Mouse (Mus musculus): ENCODE data around the gene Tspan10. TPM values are rescaled to one million over a fixed set of nuclear protein-coding genes. Genes with fewer than 3 reads are reported as not detected.
A peak's percentile ranks its signal among the peaks of the same experiment; 100 is the strongest.

Tspan10 gene
- total and polyA plus RNA-seq, 3 experiments = 0.29 to 0.65 TPM; not detected in 1

- no peak for TF ChIP-seq NRF1 (IDR thresholded peaks at IDR 0.05; ENCODE audit: insufficient read depth, low read depth, low read length, poor library complexity, severe bottlenecking)
Measured at GRCm38 (mm10) chr11:120489054-120489761, 46.8 kb downstream of the Tspan10 start (continued).

GRCm38 (mm10) chr11:120490291-120491046 is 48.0 kb downstream of the Tspan10 start:
- Histone ChIP-seq H3K36me3 (ENCODE audit: control insufficient read depth in 1 of 2, insufficient read depth in 2 of 2, low read length in 2 of 2) (peaks cover 7 to 21% of the 10 kb centered on the region in 2 experiments), H3K4me3 (ENCODE audit: control insufficient read depth in 1 of 2, insufficient read depth in 1 of 2, low read depth in 2 of 2, low read length in 2 of 2) (no peak overlapping the region), H3K4me1 (ENCODE audit: control insufficient read depth in 1 of 2, insufficient read depth in 2 of 2, low read length in 2 of 2) (peaks cover 3 to 26% of the 10 kb centered on the region in 2 experiments; a peak in 3 of 4 replicates), H3K9me3 (replicated peaks; ENCODE audit: insufficient read depth, low read length) (no peaks in the 10 kb centered on the region), H3K27me3 (ENCODE audit: control insufficient read depth in 1 of 2, insufficient read depth in 2 of 2, low read length in 2 of 2) (no peaks in the 10 kb centered on the region), H3K27ac (ENCODE audit: control insufficient read depth, low read depth, low read length) (no peak overlapping the region; the same call in 1 of the 2 replicates), H3K79me2 (ENCODE audit: control insufficient read depth, insufficient read depth, low read length, poor library complexity) (peaks cover 37% of the 10 kb centered on the region), H3K9ac (ENCODE audit: control insufficient read depth, low read depth, low read length, poor library complexity, severe bottlenecking) (peak overlapping the region; percentile 68)
- DNase-seq (ENCODE audit: low read depth, low spot score) = peak; percentile 54
- TF ChIP-seq CTCF (IDR thresholded peaks at IDR 0.05 in 2 of 3, conservative IDR thresholded peaks at IDR 0.05 in 1 of 3; ENCODE audit: control insufficient read depth in 1 of 3, insufficient read depth in 1 of 3, low read depth in 2 of 3, low read length in 3 of 3, poor library complexity in 1 of 3, severe bottlenecking in 1 of 3) (peak in 1 of 3 experiments; percentile 26; a peak in 2 of 6 replicates), POLR2AphosphoS2 (IDR thresholded peaks at IDR 0.05; ENCODE audit: low read length) (peak; percentile 86), ZMIZ1 (IDR thresholded peaks at IDR 0.05; ENCODE audit: low read depth, low read length) (peak; percentile 77; the same call in 1 of the 2 replicates), ZKSCAN1 (IDR thresholded peaks at IDR 0.05; ENCODE audit: low read depth, low read length) (no peak), POLR2A (IDR thresholded peaks at IDR 0.05; ENCODE audit: control insufficient read depth in 1 of 2, insufficient read depth in 1 of 2, low read depth in 1 of 2, low read length in 2 of 2, poor library complexity in 1 of 2) (peak; percentile 16 to 55; a peak in 3 of 4 replicates), SMC3 (IDR thresholded peaks at IDR 0.05; ENCODE audit: low read depth, low read length) (peak; percentile 6; the same call in 1 of the 2 replicates), MYB (IDR thresholded peaks at IDR 0.05; ENCODE audit: low read depth, low read length) (no peak)

- no peaks in the 10 kb centered on the region for H3K9me3 ChIP-seq (replicated peaks; ENCODE audit: insufficient read depth, low read length)
- no peaks in the 10 kb centered on the region for H3K27me3 ChIP-seq (ENCODE audit: control insufficient read depth in 1 of 2, insufficient read depth in 2 of 2, low read length in 2 of 2)
- DNase-seq (ENCODE audit: low read depth, low spot score) = peak; percentile 93
- H3K36me3 ChIP-seq (ENCODE audit: control insufficient read depth in 1 of 2, insufficient read depth in 2 of 2, low read length in 2 of 2) = peaks cover 3 to 14% of the 10 kb centered on the region in 2 experiments; a peak in 3 of 4 replicates
- peak within 1 kb of the TSS; percentile 63 to 80 for H3K4me3 ChIP-seq (ENCODE audit: control insufficient read depth in 1 of 2, insufficient read depth in 1 of 2, low read depth in 2 of 2, low read length in 2 of 2)
- peaks cover 0 to 20% of the 10 kb centered on the region in 2 experiments; a peak in 2 of 4 replicates for H3K4me1 ChIP-seq (ENCODE audit: control insufficient read depth in 1 of 2, insufficient read depth in 2 of 2, low read length in 2 of 2)
- H3K9ac ChIP-seq (ENCODE audit: control insufficient read depth, low read depth, low read length, poor library complexity, severe bottlenecking) = peak within 1 kb of the TSS; percentile 87
- H3K27ac ChIP-seq (ENCODE audit: control insufficient read depth, low read depth, low read length) = peak within 1 kb of the TSS; percentile 54
- peaks cover 28% of the 10 kb centered on the region for H3K79me2 ChIP-seq (ENCODE audit: control insufficient read depth, insufficient read depth, low read length, poor library complexity)
- peak; percentile 63; the same call in 1 of the 2 replicates for TF ChIP-seq MXI1 (IDR thresholded peaks at IDR 0.05; ENCODE audit: low read depth, low read length)
- TF ChIP-seq MAFK (IDR thresholded peaks at IDR 0.05; ENCODE audit: borderline replicate concordance, low read depth, low read length) = no peak
- TF ChIP-seq UBTF (IDR thresholded peaks at IDR 0.05; ENCODE audit: borderline replicate concordance, insufficient read depth, low read depth, low read length) = 0 out of 2 replicates have a peak, but pooled peaks have one; percentile 43
- peak; percentile 82 for TF ChIP-seq NRF1 (IDR thresholded peaks at IDR 0.05; ENCODE audit: insufficient read depth, low read depth, low read length, poor library complexity, severe bottlenecking)
- no peak; the same call in 1 of the 2 replicates for TF ChIP-seq MAZ (IDR thresholded peaks at IDR 0.05; ENCODE audit: low read depth, low read length)
- peak; percentile 56 for TF ChIP-seq TCF12 (IDR thresholded peaks at IDR 0.05; ENCODE audit: low read depth, low read length)
- TF ChIP-seq USF1 (IDR thresholded peaks at IDR 0.05; ENCODE audit: low read depth, low read length) = peak; percentile 61
- TF ChIP-seq TBP (IDR thresholded peaks at IDR 0.05; ENCODE audit: low read depth, low read length) = peak; percentile 66
- no peak; the same call in 1 of the 2 replicates for TF ChIP-seq POLR2AphosphoS5 (IDR thresholded peaks at IDR 0.05; ENCODE audit: borderline replicate concordance, low read depth, low read length)
- TF ChIP-seq CHD2 (IDR thresholded peaks at IDR 0.05; ENCODE audit: low read length) = peak; percentile 21; the same call in 1 of the 2 replicates
- TF ChIP-seq MYC (IDR thresholded peaks at IDR 0.05; ENCODE audit: low read depth, low read length) = peak; percentile 85
- peak; percentile 84 for TF ChIP-seq MAX (IDR thresholded peaks at IDR 0.05; ENCODE audit: low read length)
- no peak for TF ChIP-seq RAD21 (IDR thresholded peaks at IDR 0.05; ENCODE audit: low read depth, low read length)
- peak; percentile 78 to 83 for TF ChIP-seq POLR2A (IDR thresholded peaks at IDR 0.05; ENCODE audit: control insufficient read depth in 1 of 2, insufficient read depth in 1 of 2, low read depth in 1 of 2, low read length in 2 of 2, poor library complexity in 1 of 2)
- TF ChIP-seq HCFC1 (IDR thresholded peaks at IDR 0.05; ENCODE audit: low read depth, low read length) = peak; percentile 63
- TF ChIP-seq SIN3A (IDR thresholded peaks at IDR 0.05; ENCODE audit: low read length) = peak; percentile 54; the same call in 1 of the 2 replicates
- peak; percentile 95 for TF ChIP-seq NELFE (IDR thresholded peaks at IDR 0.05; ENCODE audit: low read depth, low read length)
- TF ChIP-seq POLR2AphosphoS2 (IDR thresholded peaks at IDR 0.05; ENCODE audit: low read length) = peak; percentile 92
Measured at GRCm38 (mm10) chr11:120491317-120492023, 49.0 kb downstream of the Tspan10 start, which contains the start of gene Slc25a10. TSS of gene Slc25a10 (plus strand) at chr11:120491840.

Data from MEL (cell line).